Mouse (Mus musculus): Measurements from ENCODE around the gene Magi3. TPM values are rescaled to one million over a fixed set of nuclear protein-coding genes. Genes with fewer than 3 reads are reported as not detected.

Magi3 gene
- polyA plus RNA-seq, 1 experiment from 2014 or later = 7.5 TPM

- Histone ChIP-seq H3K27me3 (replicated peaks) (no peaks in the 10 kb centered on the region), H3K9me3 (no peaks in the 10 kb centered on the region), H3K4me1 (replicated peaks) (peaks cover 2% of the 10 kb centered on the region; the same call in 1 of the 2 replicates), H3K4me2 (replicated peaks) (no peak overlapping the region), H3K27ac (no peak overlapping the region), H3K9ac (no peak overlapping the region), H3K36me3 (no peaks in the 10 kb centered on the region), H3K4me3 (replicated peaks) (no peak overlapping the region)
- WGBS = 55% methylated on average over 10 of the region's 10 CpGs
- no peak for ATAC-seq
Observed at GRCm38 (mm10) chr3:104237846-104238440, 17.8 kb upstream of the Magi3 start.

- Histone ChIP-seq H3K4me1 (replicated peaks) (peaks cover 2% of the 10 kb centered on the region; the same call in 1 of the 2 replicates), H3K4me3 (replicated peaks) (no peak overlapping the region), H3K4me2 (replicated peaks) (no peak overlapping the region), H3K9me3 (no peaks in the 10 kb centered on the region), H3K27ac (no peak overlapping the region), H3K27me3 (replicated peaks) (no peaks in the 10 kb centered on the region), H3K9ac (no peak overlapping the region), H3K36me3 (no peaks in the 10 kb centered on the region)
- ATAC-seq = no peak
- 96% methylated on average over 2 of the region's 2 CpGs for whole genome bisulfite sequencing
Observed at GRCm38 (mm10) chr3:104236029-104236428, 15.9 kb upstream of the Magi3 start.

GRCm38 (mm10) chr3:104235099-104235498, 14.9 kb upstream of the Magi3 start:
- ATAC-seq = no peak
- H3K9ac ChIP-seq = no peak overlapping the region
- no peak overlapping the region for H3K27ac ChIP-seq
- peaks cover 2% of the 10 kb centered on the region; the same call in 1 of the 2 replicates for H3K4me1 ChIP-seq (replicated peaks)
- WGBS = 95% methylated on average over 5 of the region's 5 CpGs
- H3K4me2 ChIP-seq (replicated peaks) = no peak overlapping the region
- H3K9me3 ChIP-seq = no peaks in the 10 kb centered on the region
- H3K27me3 ChIP-seq (replicated peaks) = no peaks in the 10 kb centered on the region
- no peak overlapping the region for H3K4me3 ChIP-seq (replicated peaks)
- H3K36me3 ChIP-seq = no peaks in the 10 kb centered on the region

GRCm38 (mm10) chr3:104233366-104234312, 13.5 kb upstream of the Magi3 start:
- Histone ChIP-seq H3K9me3 (no peaks in the 10 kb centered on the region), H3K36me3 (no peaks in the 10 kb centered on the region), H3K4me3 (replicated peaks) (no peak overlapping the region), H3K9ac (no peak overlapping the region), H3K27ac (no peak overlapping the region), H3K4me1 (replicated peaks) (peaks cover 2% of the 10 kb centered on the region; the same call in 1 of the 2 replicates), H3K4me2 (replicated peaks) (no peak overlapping the region), H3K27me3 (replicated peaks) (no peaks in the 10 kb centered on the region)
- WGBS = 44% methylated on average over 7 of the region's 7 CpGs
- ATAC-seq = no peak

GRCm38 (mm10) chr3:104227438-104228111, 7.4 kb upstream of the Magi3 start:
- Histone ChIP-seq H3K27me3 (replicated peaks) (no peaks in the 10 kb centered on the region), H3K4me2 (replicated peaks) (peak overlapping the region; percentile 20; the same call in 1 of the 2 replicates), H3K27ac (peak overlapping the region; percentile 75), H3K9me3 (no peaks in the 10 kb centered on the region), H3K4me1 (replicated peaks) (peaks cover 3% of the 10 kb centered on the region; the same call in 1 of the 2 replicates), H3K9ac (no peak overlapping the region), H3K36me3 (no peaks in the 10 kb centered on the region), H3K4me3 (replicated peaks) (peak overlapping the region; percentile 18; the same call in 1 of the 2 replicates)
- 26% methylated on average over 5 of the region's 5 CpGs for WGBS
- ATAC-seq = peak; percentile 99

GRCm38 (mm10) chr3:104226731-104227130, 6.6 kb upstream of the Magi3 start:
- H3K4me2 ChIP-seq (replicated peaks) = 0 out of 2 replicates have a peak overlapping the region, but pooled peaks have one; percentile 24
- no peaks in the 10 kb centered on the region for H3K36me3 ChIP-seq
- no peak overlapping the region for H3K4me3 ChIP-seq (replicated peaks)
- peaks cover 3% of the 10 kb centered on the region; the same call in 1 of the 2 replicates for H3K4me1 ChIP-seq (replicated peaks)
- H3K27ac ChIP-seq = peak overlapping the region; percentile 75
- 15% methylated on average over 7 of the region's 7 CpGs for WGBS
- ATAC-seq = no peak
- no peaks in the 10 kb centered on the region for H3K9me3 ChIP-seq
- no peaks in the 10 kb centered on the region for H3K27me3 ChIP-seq (replicated peaks)
- no peak overlapping the region for H3K9ac ChIP-seq

GRCm38 (mm10) chr3:104221156-104221555, 982 bp upstream of the Magi3 start:
- WGBS = 5% methylated on average over 11 of the region's 11 CpGs
- Histone ChIP-seq H3K36me3 (no peaks in the 10 kb centered on the region), H3K9ac (peak overlapping the region; percentile 42), H3K27ac (peak overlapping the region; percentile 87), H3K9me3 (no peaks in the 10 kb centered on the region), H3K4me3 (replicated peaks) (peak overlapping the region; percentile 52), H3K27me3 (replicated peaks) (no peaks in the 10 kb centered on the region), H3K4me1 (replicated peaks) (peaks cover 4% of the 10 kb centered on the region; the same call in 1 of the 2 replicates), H3K4me2 (replicated peaks) (peak overlapping the region; percentile 66)
- ATAC-seq = no peak

- Histone ChIP-seq H3K36me3 (no peaks in the 10 kb centered on the region), H3K9me3 (no peaks in the 10 kb centered on the region), H3K27ac (peak overlapping the region; percentile 98), H3K4me2 (replicated peaks) (peak overlapping the region; percentile 79), H3K4me1 (replicated peaks) (peaks cover 3% of the 10 kb centered on the region; the same call in 1 of the 2 replicates), H3K4me3 (replicated peaks) (peak overlapping the region; percentile 86), H3K9ac (peak overlapping the region; percentile 85), H3K27me3 (replicated peaks) (no peaks in the 10 kb centered on the region)
- WGBS = under 1% methylated on average over 103 of the region's 107 CpGs
- peak; percentile 16; the same call in 1 of the 2 replicates for ATAC-seq
Observed at GRCm38 (mm10) chr3:104219531-104220294, 461 bp downstream of the Magi3 start.

GRCm38 (mm10) chr3:104218926-104219325, 1.2 kb downstream of the Magi3 start:
- Histone ChIP-seq H3K36me3 (no peaks in the 10 kb centered on the region), H3K9me3 (no peaks in the 10 kb centered on the region), H3K9ac (peak overlapping the region; percentile 85), H3K4me1 (replicated peaks) (peaks cover 3% of the 10 kb centered on the region; the same call in 1 of the 2 replicates), H3K27me3 (replicated peaks) (no peaks in the 10 kb centered on the region), H3K4me3 (replicated peaks) (peak overlapping the region; percentile 86), H3K27ac (0 out of 2 replicates have a peak overlapping the region, but pooled peaks have one; percentile 58), H3K4me2 (replicated peaks) (peak overlapping the region; percentile 79)
- WGBS = 2% methylated on average over 15 of the region's 15 CpGs
- no peak for ATAC-seq

GRCm38 (mm10) chr3:104189823-104190222, 30.4 kb downstream of the Magi3 start:
- H3K36me3 ChIP-seq = no peaks in the 10 kb centered on the region
- H3K4me3 ChIP-seq (replicated peaks) = no peak overlapping the region
- 36% methylated on average over 2 of the region's 2 CpGs for WGBS
- H3K9me3 ChIP-seq = no peaks in the 10 kb centered on the region
- H3K27ac ChIP-seq = no peak overlapping the region
- no peaks in the 10 kb centered on the region for H3K27me3 ChIP-seq (replicated peaks)
- ATAC-seq = 0 out of 2 replicates have a peak, but pooled peaks have one; percentile 23
- H3K9ac ChIP-seq = no peak overlapping the region
- H3K4me1 ChIP-seq (replicated peaks) = no peaks in the 10 kb centered on the region
- H3K4me2 ChIP-seq (replicated peaks) = no peak overlapping the region

- no peak overlapping the region for H3K4me3 ChIP-seq (replicated peaks)
Observed at GRCm38 (mm10) chr3:104189234-104189633, 30.9 kb downstream of the Magi3 start.

More at GRCm38 (mm10) chr3:104189234-104189633, 30.9 kb downstream of the Magi3 start:
- Histone ChIP-seq H3K27ac (no peak overlapping the region), H3K4me1 (replicated peaks) (no peaks in the 10 kb centered on the region), H3K27me3 (replicated peaks) (no peaks in the 10 kb centered on the region), H3K9ac (no peak overlapping the region), H3K36me3 (no peaks in the 10 kb centered on the region), H3K4me2 (replicated peaks) (no peak overlapping the region), H3K9me3 (no peaks in the 10 kb centered on the region)
- WGBS = 86% methylated on average over 1 of the region's 1 CpGs
- ATAC-seq = no peak

All from intestine, embryonic 15.5 days (tissue).